Mouse (Mus musculus) liver, adult 2 months (tissue): Measurements from ENCODE around the gene Rad51.

ENCODE experiments used
- CTCF ChIP-seq: fragments of 200-500 bp; IDR thresholded peaks from 2 replicates; pipeline ENCODE4 v1.5.1; 2011; ENCODE audit warnings: low read depth, low read length, control low read depth
- POLR2A ChIP-seq: fragments of 200-500 bp; IDR thresholded peaks from 2 replicates; pipeline ENCODE4 v1.6.1; 2011; ENCODE audit warnings: low read length, control low read depth; ENCODE audit not compliant: insufficient read depth; ENCODE audit errors: extremely low read depth

- no peak for TF ChIP-seq CTCF
- TF ChIP-seq POLR2A = no peak
These were observed 70.3 kb downstream of the Rad51 start for GRCm38 (mm10) chr2:119182914-119183313.
